Mouse (Mus musculus): ENCODE results near the gene 1110008P14Rik. TPM values are rescaled to one million over a fixed set of nuclear protein-coding genes. Genes with fewer than 3 reads are reported as not detected.

1110008P14Rik gene
- polyA plus RNA-seq, 1 experiment from 2014 or later: 34.0 TPM

DNA sequence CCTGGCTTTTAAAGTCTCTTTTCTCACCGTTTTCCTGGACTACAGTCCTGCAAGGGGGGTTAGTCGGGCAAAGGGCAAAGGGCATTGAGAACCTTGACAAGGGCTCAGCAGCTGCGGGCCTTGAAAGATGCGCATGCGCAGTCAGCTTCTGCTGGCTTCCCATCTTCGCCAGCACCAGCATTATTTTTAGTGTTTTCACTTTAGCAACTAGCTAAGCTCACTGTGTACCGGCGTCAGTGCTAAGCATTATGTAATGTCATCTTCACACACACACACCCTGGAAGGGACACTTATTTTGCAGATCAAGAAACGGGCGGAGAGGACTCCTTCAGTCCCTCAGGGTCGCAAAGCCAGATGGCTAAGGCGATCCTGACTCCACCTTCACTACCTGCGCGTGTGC, 21.0 kb downstream of the 1110008P14Rik start:
- Histone ChIP-seq H3K4me3 (ENCODE audit: low read length) (peak overlapping the region; percentile 40), H3K27me3 (ENCODE audit: control insufficient read depth, insufficient read depth, low read depth, low read length) (no peaks in the 10 kb centered on the region; the same call in 1 of the 2 replicates), H3K9ac (ENCODE audit: low read length) (no peak overlapping the region), H3K27ac (ENCODE audit: low read length) (no peak overlapping the region), H3K4me1 (replicated peaks; ENCODE audit: control insufficient read depth, insufficient read depth, low read length) (peaks cover 12% of the 10 kb centered on the region), H3K9me3 (ENCODE audit: control insufficient read depth, low read length) (no peaks in the 10 kb centered on the region), H3K4me2 (ENCODE audit: low read depth, low read length) (peak overlapping the region; percentile 69), H3K36me3 (ENCODE audit: control insufficient read depth, insufficient read depth, low read length) (peaks cover 5% of the 10 kb centered on the region; the same call in 1 of the 2 replicates)
- ATAC-seq (ENCODE audit: low read depth): no peak
- WGBS: 6% methylated on average over 14 of the region's 14 CpGs

DNA sequence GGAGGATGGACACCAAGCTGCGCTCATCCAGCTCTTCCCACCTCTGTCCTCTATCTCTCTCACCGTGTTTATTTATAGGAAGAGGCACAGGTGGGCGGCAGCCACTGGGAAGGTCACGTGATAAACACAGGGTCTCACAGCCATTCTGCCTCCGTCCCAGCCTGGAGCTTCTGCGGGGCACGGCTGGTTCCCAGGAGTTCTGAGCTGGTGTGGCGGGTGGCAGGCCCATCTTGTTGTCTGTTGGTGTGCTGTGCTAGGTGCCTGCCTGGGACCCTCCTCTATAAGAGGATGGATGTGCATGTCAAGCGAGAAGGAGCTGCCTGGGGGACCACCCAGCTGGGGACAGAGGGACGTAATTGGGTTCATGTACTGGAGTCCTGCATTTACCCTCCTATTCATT, 23.4 kb downstream of the 1110008P14Rik start:
- Histone ChIP-seq H3K4me1 (replicated peaks; ENCODE audit: control insufficient read depth, insufficient read depth, low read length) (peaks cover 7% of the 10 kb centered on the region), H3K9ac (ENCODE audit: low read length) (no peak overlapping the region), H3K36me3 (ENCODE audit: control insufficient read depth, insufficient read depth, low read length) (no peaks in the 10 kb centered on the region), H3K27me3 (ENCODE audit: control insufficient read depth, insufficient read depth, low read depth, low read length) (no peaks in the 10 kb centered on the region; the same call in 1 of the 2 replicates), H3K4me2 (ENCODE audit: low read depth, low read length) (no peak overlapping the region), H3K9me3 (ENCODE audit: control insufficient read depth, low read length) (no peaks in the 10 kb centered on the region), H3K4me3 (ENCODE audit: low read length) (no peak overlapping the region), H3K27ac (ENCODE audit: low read length) (no peak overlapping the region)
- WGBS: 49% methylated on average over 10 of the region's 10 CpGs
- no peak for ATAC-seq (ENCODE audit: low read depth)

DNA sequence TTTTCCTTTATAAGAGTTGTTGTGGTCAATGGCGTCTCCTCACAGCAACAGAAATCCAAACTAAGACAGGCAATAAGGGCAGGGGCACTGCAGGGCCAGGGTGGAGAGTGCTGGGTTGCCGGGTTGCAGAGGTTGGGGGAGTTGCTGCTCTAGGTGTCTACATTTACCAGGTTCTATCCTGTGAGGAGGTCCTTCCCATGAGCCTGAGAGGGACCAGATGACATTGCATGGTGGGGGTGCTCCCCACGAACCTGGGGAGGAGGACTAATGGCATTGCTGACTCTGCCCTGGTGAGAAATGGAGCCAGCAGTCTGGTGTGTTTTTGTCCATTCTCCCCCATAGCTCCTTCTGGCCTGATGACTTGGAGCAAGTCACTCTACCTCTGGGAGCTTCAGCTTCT, 24.0 kb downstream of the 1110008P14Rik start:
- H3K4me3 ChIP-seq (ENCODE audit: low read length): no peak overlapping the region
- no peak overlapping the region for H3K4me2 ChIP-seq (ENCODE audit: low read depth, low read length)
- no peak overlapping the region for H3K9ac ChIP-seq (ENCODE audit: low read length)
- H3K36me3 ChIP-seq (ENCODE audit: control insufficient read depth, insufficient read depth, low read length): no peaks in the 10 kb centered on the region
- H3K27me3 ChIP-seq (ENCODE audit: control insufficient read depth, insufficient read depth, low read depth, low read length): no peaks in the 10 kb centered on the region; the same call in 1 of the 2 replicates
- H3K27ac ChIP-seq (ENCODE audit: low read length): no peak overlapping the region
- WGBS: 66% methylated on average over 3 of the region's 3 CpGs
- no peak for ATAC-seq (ENCODE audit: low read depth)
- H3K9me3 ChIP-seq (ENCODE audit: control insufficient read depth, low read length): no peaks in the 10 kb centered on the region
- peaks cover 9% of the 10 kb centered on the region for H3K4me1 ChIP-seq (replicated peaks; ENCODE audit: control insufficient read depth, insufficient read depth, low read length)

GRCm38 (mm10) chr2:32356216-32356615, 25.5 kb downstream of the 1110008P14Rik start:
- no peaks in the 10 kb centered on the region for H3K36me3 ChIP-seq (ENCODE audit: control insufficient read depth, insufficient read depth, low read length)
- no peak overlapping the region for H3K4me2 ChIP-seq (ENCODE audit: low read depth, low read length)
- no peaks in the 10 kb centered on the region for H3K27me3 ChIP-seq (ENCODE audit: control insufficient read depth, insufficient read depth, low read depth, low read length)
- ATAC-seq (ENCODE audit: low read depth): no peak
- no peak overlapping the region for H3K27ac ChIP-seq (ENCODE audit: low read length)
- H3K4me3 ChIP-seq (ENCODE audit: low read length): no peak overlapping the region
- H3K4me1 ChIP-seq (replicated peaks; ENCODE audit: control insufficient read depth, insufficient read depth, low read length): peaks cover 12% of the 10 kb centered on the region
- H3K9me3 ChIP-seq (ENCODE audit: control insufficient read depth, low read length): no peaks in the 10 kb centered on the region
- 64% methylated on average over 10 of the region's 10 CpGs for WGBS
- no peak overlapping the region for H3K9ac ChIP-seq (ENCODE audit: low read length)

- Histone ChIP-seq H3K4me2 (ENCODE audit: low read depth, low read length) (no peak overlapping the region), H3K36me3 (ENCODE audit: control insufficient read depth, insufficient read depth, low read length) (no peaks in the 10 kb centered on the region), H3K27me3 (ENCODE audit: control insufficient read depth, insufficient read depth, low read depth, low read length) (no peaks in the 10 kb centered on the region), H3K4me1 (replicated peaks; ENCODE audit: control insufficient read depth, insufficient read depth, low read length) (peaks cover 11% of the 10 kb centered on the region), H3K27ac (ENCODE audit: low read length) (no peak overlapping the region), H3K9me3 (ENCODE audit: control insufficient read depth, low read length) (no peaks in the 10 kb centered on the region), H3K9ac (ENCODE audit: low read length) (no peak overlapping the region), H3K4me3 (ENCODE audit: low read length) (no peak overlapping the region)
- WGBS: 63% methylated on average over 3 of the region's 3 CpGs
- no peak for ATAC-seq (ENCODE audit: low read depth)
Measured at GRCm38 (mm10) chr2:32354336-32354895, 27.3 kb downstream of the 1110008P14Rik start.

DNA sequence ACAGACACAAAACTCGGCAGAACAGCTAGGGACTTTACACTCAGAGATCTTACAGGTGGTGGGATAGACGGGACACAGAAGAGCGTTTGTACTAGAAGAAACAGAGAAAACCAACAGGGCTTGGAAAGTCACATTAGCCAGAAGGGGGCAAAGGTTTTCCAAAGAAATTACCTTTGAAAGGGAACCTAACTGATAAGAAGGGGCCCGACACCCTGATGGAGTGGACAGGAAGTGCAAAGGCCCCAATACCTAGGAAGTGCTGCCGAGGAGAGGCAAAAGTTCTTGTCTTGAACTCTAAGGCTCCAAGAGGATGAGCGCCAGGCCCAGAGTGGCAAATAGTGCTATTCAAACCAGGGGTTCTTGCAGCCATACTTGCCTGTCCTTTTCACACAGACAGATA, 27.9 kb downstream of the 1110008P14Rik start:
- H3K36me3 ChIP-seq (ENCODE audit: control insufficient read depth, insufficient read depth, low read length): no peaks in the 10 kb centered on the region
- peak overlapping the region; percentile 96; the same call in 1 of the 2 replicates for H3K4me2 ChIP-seq (ENCODE audit: low read depth, low read length)
- H3K9ac ChIP-seq (ENCODE audit: low read length): peak overlapping the region; percentile 43; the same call in 1 of the 2 replicates
- no peaks in the 10 kb centered on the region for H3K9me3 ChIP-seq (ENCODE audit: control insufficient read depth, low read length)
- H3K27ac ChIP-seq (ENCODE audit: low read length): no peak overlapping the region
- WGBS: 33% methylated on average over 6 of the region's 6 CpGs
- peaks cover 11% of the 10 kb centered on the region for H3K4me1 ChIP-seq (replicated peaks; ENCODE audit: control insufficient read depth, insufficient read depth, low read length)
- ATAC-seq (ENCODE audit: low read depth): no peak
- no peaks in the 10 kb centered on the region for H3K27me3 ChIP-seq (ENCODE audit: control insufficient read depth, insufficient read depth, low read depth, low read length)
- H3K4me3 ChIP-seq (ENCODE audit: low read length): no peak overlapping the region

DNA sequence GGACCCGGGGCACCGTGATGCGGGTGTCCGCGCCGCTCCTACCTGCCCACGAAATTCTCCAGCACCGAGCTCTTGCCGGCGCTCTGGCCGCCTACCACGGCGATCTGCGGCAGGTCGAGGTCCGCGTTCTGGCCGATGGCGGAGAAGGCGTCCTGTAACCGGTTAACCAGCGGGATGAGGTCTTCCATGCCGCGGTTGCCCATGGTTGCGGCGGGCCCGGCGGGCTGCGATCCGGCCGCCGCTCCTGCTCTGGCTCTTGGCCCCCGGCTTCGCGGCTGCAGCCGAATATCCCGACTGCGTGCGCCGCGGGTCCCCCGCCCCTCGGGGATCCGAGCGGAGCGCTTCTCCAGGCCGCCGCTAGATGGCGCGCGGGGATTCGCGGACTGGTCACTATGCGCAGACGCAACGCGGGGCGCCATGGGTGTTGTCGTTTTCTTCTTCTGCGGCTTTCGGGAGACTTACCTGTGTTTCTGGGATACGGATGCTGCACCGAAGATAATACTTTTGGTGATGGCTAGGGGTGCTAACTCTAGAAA, 28.7 kb downstream of the 1110008P14Rik start, which contains the start of gene Dnm1:
Gene Dnm1 (minus strand): TSS at position 332 of the 536 bp plus-strand sequence.
- no peaks in the 10 kb centered on the region for H3K9me3 ChIP-seq (ENCODE audit: control insufficient read depth, low read length)
- H3K4me1 ChIP-seq (replicated peaks; ENCODE audit: control insufficient read depth, insufficient read depth, low read length): peaks cover 11% of the 10 kb centered on the region
- peak within 1 kb of the TSS; percentile 66 for H3K4me3 ChIP-seq (ENCODE audit: low read length)
- no peak within 1 kb of the TSS for H3K27ac ChIP-seq (ENCODE audit: low read length)
- WGBS: under 1% methylated on average over 59 of the region's 63 CpGs
- no peaks in the 10 kb centered on the region for H3K36me3 ChIP-seq (ENCODE audit: control insufficient read depth, insufficient read depth, low read length)
- H3K4me2 ChIP-seq (ENCODE audit: low read depth, low read length): peak within 1 kb of the TSS; percentile 96
- ATAC-seq (ENCODE audit: low read depth): peak; percentile 84
- no peaks in the 10 kb centered on the region for H3K27me3 ChIP-seq (ENCODE audit: control insufficient read depth, insufficient read depth, low read depth, low read length)
- peak within 1 kb of the TSS; percentile 75 for H3K9ac ChIP-seq (ENCODE audit: low read length)

- Histone ChIP-seq H3K9ac (ENCODE audit: low read length) (peak within 1 kb of the TSS; percentile 75), H3K36me3 (ENCODE audit: control insufficient read depth, insufficient read depth, low read length) (no peaks in the 10 kb centered on the region), H3K9me3 (ENCODE audit: control insufficient read depth, low read length) (no peaks in the 10 kb centered on the region), H3K4me3 (ENCODE audit: low read length) (peak within 1 kb of the TSS; percentile 66), H3K4me2 (ENCODE audit: low read depth, low read length) (peak within 1 kb of the TSS; percentile 96), H3K27ac (ENCODE audit: low read length) (no peak within 1 kb of the TSS), H3K4me1 (replicated peaks; ENCODE audit: control insufficient read depth, insufficient read depth, low read length) (peaks cover 11% of the 10 kb centered on the region), H3K27me3 (ENCODE audit: control insufficient read depth, insufficient read depth, low read depth, low read length) (no peaks in the 10 kb centered on the region)
- peak; percentile 37 for ATAC-seq (ENCODE audit: low read depth)
- WGBS: under 1% methylated on average over 41 of the region's 52 CpGs
Measured at GRCm38 (mm10) chr2:32352151-32353006, 29.4 kb downstream of the 1110008P14Rik start, which contains the start of gene Ciz1. Ciz1 (plus strand) TSS chr2:32352327.

DNA sequence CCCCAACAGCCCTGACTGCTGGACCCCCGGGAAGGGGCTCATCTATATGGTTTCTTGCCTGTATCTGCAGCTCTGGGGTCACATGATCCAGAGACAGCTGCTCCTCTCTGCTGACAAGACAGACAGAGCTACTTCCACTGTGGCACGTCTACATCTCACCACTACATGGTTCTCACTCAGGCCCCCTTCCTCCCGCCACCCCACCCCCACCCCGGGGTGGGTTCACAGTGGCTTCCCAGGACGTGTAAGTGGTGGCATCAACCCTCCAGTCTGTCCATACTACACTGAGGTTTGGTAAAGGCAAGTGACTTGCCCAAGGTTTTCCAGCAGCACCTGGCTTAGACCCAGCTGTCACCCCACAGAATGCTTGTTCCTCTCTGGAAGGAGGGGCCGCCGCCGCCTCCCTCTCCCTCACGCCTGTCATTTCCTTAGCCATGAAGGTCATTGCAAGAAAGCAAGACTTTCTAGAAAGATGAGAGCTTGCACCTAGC, 30.2 kb downstream of the 1110008P14Rik start:
- Histone ChIP-seq H3K27ac (ENCODE audit: low read length) (no peak overlapping the region), H3K4me1 (replicated peaks; ENCODE audit: control insufficient read depth, insufficient read depth, low read length) (peaks cover 11% of the 10 kb centered on the region), H3K9me3 (ENCODE audit: control insufficient read depth, low read length) (no peaks in the 10 kb centered on the region), H3K4me3 (ENCODE audit: low read length) (no peak overlapping the region), H3K9ac (ENCODE audit: low read length) (no peak overlapping the region), H3K4me2 (ENCODE audit: low read depth, low read length) (peak overlapping the region; percentile 96), H3K27me3 (ENCODE audit: control insufficient read depth, insufficient read depth, low read depth, low read length) (no peaks in the 10 kb centered on the region), H3K36me3 (ENCODE audit: control insufficient read depth, insufficient read depth, low read length) (no peaks in the 10 kb centered on the region)
- 52% methylated on average over 9 of the region's 9 CpGs for WGBS
- no peak for ATAC-seq (ENCODE audit: low read depth)

Data from lung, embryonic 16.5 days (tissue).